Mouse (Mus musculus) forebrain, embryonic 10.5 days (tissue): Measurements from ENCODE around the gene Irak2. TPM values are rescaled to one million over a fixed set of nuclear protein-coding genes. Genes with fewer than 3 reads are reported as not detected.

Experiments used
- DNase-seq: peaks from one replicate; pipeline ENCODE4 v3.0.0-alpha.2; 2017; ENCODE audit warnings: low spot score; ENCODE audit errors: extremely low spot score
- H3K27ac ChIP-seq: fragments of 300-500 bp; sonication (generic); 2 replicates; pipeline ENCODE4 v1.5.1; 2016; ENCODE audit warnings: mild to moderate bottlenecking
- H3K27me3 ChIP-seq: fragments of 300-500 bp; sonication (generic); 2 replicates; pipeline ENCODE4 v1.6.1; 2016; ENCODE audit warnings: mild to moderate bottlenecking; ENCODE audit not compliant: poor library complexity, severe bottlenecking
- H3K36me3 ChIP-seq: fragments of 300-500 bp; sonication (generic); replicated peaks from 2 replicates; pipeline ENCODE4 v1.6.1; 2016; ENCODE audit warnings: mild to moderate bottlenecking, moderate library complexity
- H3K4me1 ChIP-seq: fragments of 300-500 bp; sonication (generic); 2 replicates; pipeline ENCODE4 v1.6.1; 2016
- H3K4me3 ChIP-seq: fragments of 300-500 bp; sonication (generic); 2 replicates; pipeline ENCODE4 v1.5.1; 2016; ENCODE audit warnings: mild to moderate bottlenecking, moderate library complexity
- H3K9me3 ChIP-seq: fragments of 300-500 bp; sonication (generic); 2 replicates; pipeline ENCODE4 v1.6.1; 2016; ENCODE audit warnings: mild to moderate bottlenecking, moderate library complexity
- WGBS: fragments of 180-500 bp; shearing (Covaris S2); methylation state at CpG from one replicate; pipeline ENCODE4 v1.1.7; 2016; 5-methylcytosine and 5-hydroxymethylcytosine counted together
- polyA plus RNA-seq: library from polyadenylated mRNA; unstranded; fragments of >200 nt; fragmentation: Nextera tagmentation; extraction: Ambion mirVana; gene quantifications from 2 replicates; pipeline ENCODE4 v1.2.1, GENCODE M21; 2016

Gene Irak2
- 3.8 and 3.9 TPM in 2 replicates for polyA plus RNA-seq

DNA sequence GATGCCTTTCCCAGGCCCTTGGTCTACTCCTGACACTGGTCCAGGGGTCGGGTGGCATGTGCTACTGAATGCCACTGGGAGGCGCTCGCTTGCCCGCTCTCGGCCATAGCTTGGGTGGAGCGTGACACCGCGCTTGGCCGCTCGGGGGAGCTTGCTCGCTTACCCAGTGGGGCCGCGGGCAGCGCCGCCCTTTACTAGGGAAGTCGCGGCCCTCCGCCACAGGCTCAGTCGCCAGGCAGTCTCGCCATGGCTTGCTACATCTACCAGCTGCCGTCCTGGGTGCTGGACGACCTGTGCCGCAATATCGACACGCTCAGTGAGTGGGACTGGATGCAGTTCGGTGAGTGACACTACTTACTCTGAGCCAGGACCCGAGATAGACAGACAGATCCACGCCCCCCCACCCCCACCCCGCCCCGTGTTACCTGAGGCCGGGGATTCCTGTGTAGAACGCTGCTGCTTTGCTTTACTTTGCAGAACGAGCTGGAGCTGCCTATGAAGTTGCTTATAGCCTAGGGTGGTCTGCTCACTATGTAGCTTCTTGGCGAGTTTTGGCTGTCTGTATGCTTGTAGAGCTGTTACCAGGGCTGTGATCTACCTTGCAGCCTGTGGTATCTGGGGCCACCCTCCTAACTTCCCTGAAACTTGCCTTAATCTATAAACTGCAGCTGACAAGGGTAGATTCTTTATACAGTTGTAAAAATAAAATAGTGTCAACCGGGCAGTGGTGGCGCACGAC lies at the start of gene Irak2:
Irak2 (plus strand) TSS at position 166 of the 739 bp plus-strand sequence.
- WGBS, result 8% methylated on average over 37 of the region's 37 CpGs
- peak within 1 kb of the TSS; percentile 81 for H3K27ac ChIP-seq
- peak; percentile 90 for DNase-seq

DNA sequence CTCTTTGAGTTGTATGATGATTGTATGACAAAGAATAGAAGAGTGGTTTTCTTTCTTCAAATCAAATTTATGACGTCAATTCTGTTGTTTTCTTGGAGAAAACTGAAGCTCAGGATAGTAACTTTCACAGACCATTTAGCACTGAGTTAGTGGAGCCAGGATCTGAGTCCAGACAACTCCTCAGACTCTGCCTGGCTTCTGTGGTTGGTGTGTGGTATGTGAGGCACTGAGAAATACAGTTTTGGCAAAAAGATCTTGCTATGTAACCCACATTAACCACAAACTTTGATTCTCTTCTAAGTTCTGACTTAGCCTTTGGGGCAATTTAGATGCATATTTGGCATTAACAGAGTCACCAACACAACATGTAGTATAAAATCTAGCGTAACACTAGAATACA lies 45.6 kb upstream of the Irak2 start:
- Histone ChIP-seq H3K9me3 (no peaks in the 10 kb centered on the region), H3K36me3 (peaks cover 57% of the 10 kb centered on the region), H3K27me3 (no peaks in the 10 kb centered on the region), H3K4me1 (no peaks in the 10 kb centered on the region), H3K27ac (no peak overlapping the region), H3K4me3 (no peak overlapping the region)
- WGBS, result 96% methylated on average over 2 of the region's 2 CpGs
- DNase-seq, result no peak

More for the DNA sequence above, at the start of gene Irak2:
- H3K4me1 ChIP-seq, result peaks cover 10% of the 10 kb centered on the region
- H3K4me3 ChIP-seq, result peak within 1 kb of the TSS; percentile 61
- H3K9me3 ChIP-seq, result no peaks in the 10 kb centered on the region
- no peaks in the 10 kb centered on the region for H3K27me3 ChIP-seq
- H3K36me3 ChIP-seq, result peaks cover 7% of the 10 kb centered on the region

DNA sequence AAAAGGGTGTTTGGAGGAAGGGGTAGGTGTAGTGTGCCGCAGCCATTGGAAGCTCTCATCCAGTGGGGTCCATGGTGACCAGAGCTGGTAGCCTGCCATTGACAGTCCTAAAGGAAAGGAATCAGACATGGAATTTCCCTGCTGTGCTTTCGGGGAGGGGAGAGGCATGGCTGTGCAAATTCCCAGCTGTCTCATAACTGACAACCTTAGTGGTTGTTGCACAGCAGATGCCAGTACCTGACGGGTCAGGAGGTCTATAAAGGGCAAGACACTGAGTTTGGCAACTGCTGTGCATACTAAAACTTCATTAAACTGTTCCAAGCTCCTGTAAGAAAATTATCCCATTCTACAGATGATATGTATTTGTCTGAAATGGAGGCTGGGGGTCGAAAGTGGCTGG lies 40.3 kb upstream of the Irak2 start:
- no peak for DNase-seq
- Histone ChIP-seq H3K4me1 (peaks cover 10% of the 10 kb centered on the region), H3K27me3 (no peaks in the 10 kb centered on the region), H3K9me3 (no peaks in the 10 kb centered on the region), H3K27ac (no peak overlapping the region), H3K36me3 (peaks cover 30% of the 10 kb centered on the region), H3K4me3 (no peak overlapping the region)
- 94% methylated on average over 4 of the region's 4 CpGs for WGBS

- H3K27me3 ChIP-seq, result no peaks in the 10 kb centered on the region
- 81% methylated on average over 5 of the region's 5 CpGs for WGBS
- peaks cover 21% of the 10 kb centered on the region for H3K36me3 ChIP-seq
- H3K4me3 ChIP-seq, result no peak overlapping the region
- 0 out of 2 replicates have a peak overlapping the region, but pooled peaks have one; percentile 76 for H3K27ac ChIP-seq
- no peak for DNase-seq
- H3K9me3 ChIP-seq, result no peaks in the 10 kb centered on the region
- peaks cover 10% of the 10 kb centered on the region for H3K4me1 ChIP-seq
Observed at GRCm38 (mm10) chr6:113599833-113600232, 38.4 kb upstream of the Irak2 start.

DNA sequence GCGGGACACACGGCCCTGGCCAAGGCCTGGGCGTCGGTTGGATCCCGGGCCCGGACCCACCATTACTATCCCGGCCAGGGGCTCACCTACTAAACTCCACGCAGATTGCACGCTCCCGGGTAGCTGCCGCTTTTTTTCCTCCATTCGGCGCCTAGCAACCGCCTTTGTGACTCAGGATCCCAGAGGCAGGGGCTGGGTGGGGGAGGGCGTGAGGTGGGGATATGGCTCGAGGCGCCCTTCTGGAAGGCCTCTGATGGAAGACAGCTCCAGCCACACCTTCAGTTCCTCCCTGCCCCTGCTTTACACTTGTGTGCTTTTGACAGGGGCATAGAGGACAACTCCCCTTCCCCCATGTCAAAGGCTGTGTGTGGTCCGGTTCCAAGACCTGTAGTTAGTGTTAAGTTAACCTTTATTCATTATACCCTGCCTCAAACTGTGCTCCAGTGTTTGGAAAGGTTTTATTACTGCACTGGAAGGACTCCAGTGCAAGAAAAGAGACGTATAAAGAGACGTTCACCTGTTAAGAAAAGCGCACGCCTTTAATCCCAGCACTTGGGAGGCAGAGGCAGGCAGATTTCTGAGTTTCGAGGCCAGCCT lies 37.6 kb upstream of the Irak2 start, which contains the start of gene Fancd2os:
Fancd2os (minus strand) TSS at position 173 of the 597 bp plus-strand sequence.
- H3K4me1 ChIP-seq, result peaks cover 15% of the 10 kb centered on the region
- H3K27me3 ChIP-seq, result no peaks in the 10 kb centered on the region
- H3K27ac ChIP-seq, result peak within 1 kb of the TSS; percentile 76
- H3K9me3 ChIP-seq, result no peaks in the 10 kb centered on the region
- 43% methylated on average over 23 of the region's 23 CpGs for WGBS
- no peak within 1 kb of the TSS; the same call in 1 of the 2 replicates for H3K4me3 ChIP-seq
- H3K36me3 ChIP-seq, result peaks cover 16% of the 10 kb centered on the region
- peak; percentile 44 for DNase-seq

GRCm38 (mm10) chr6:113602821-113603220 lies 35.4 kb upstream of the Irak2 start:
- no peaks in the 10 kb centered on the region for H3K27me3 ChIP-seq
- no peaks in the 10 kb centered on the region for H3K9me3 ChIP-seq
- H3K4me3 ChIP-seq, result no peak overlapping the region
- no peak overlapping the region for H3K27ac ChIP-seq
- H3K36me3 ChIP-seq, result peaks cover 20% of the 10 kb centered on the region
- peaks cover 27% of the 10 kb centered on the region for H3K4me1 ChIP-seq
- WGBS, result 95% methylated on average over 6 of the region's 6 CpGs
- no peak for DNase-seq

GRCm38 (mm10) chr6:113603993-113604392 lies 34.3 kb upstream of the Irak2 start:
- Histone ChIP-seq H3K4me3 (peak overlapping the region; percentile 94), H3K4me1 (peaks cover 27% of the 10 kb centered on the region), H3K27ac (peak overlapping the region; percentile 94), H3K36me3 (peaks cover 30% of the 10 kb centered on the region), H3K27me3 (no peaks in the 10 kb centered on the region), H3K9me3 (no peaks in the 10 kb centered on the region)
- no peak for DNase-seq
- 53% methylated on average over 12 of the region's 12 CpGs for WGBS

GRCm38 (mm10) chr6:113604432-113605223 lies 33.6 kb upstream of the Irak2 start, which contains the start of gene Brk1:
Gene Brk1 (plus strand): TSS chr6:113604772.
- WGBS, result under 1% methylated on average over 65 of the region's 65 CpGs
- peak; percentile 83 for DNase-seq
- Histone ChIP-seq H3K4me1 (peaks cover 27% of the 10 kb centered on the region), H3K4me3 (peak within 1 kb of the TSS; percentile 94), H3K27ac (peak within 1 kb of the TSS; percentile 94), H3K36me3 (peaks cover 37% of the 10 kb centered on the region), H3K9me3 (no peaks in the 10 kb centered on the region), H3K27me3 (no peaks in the 10 kb centered on the region)

DNA sequence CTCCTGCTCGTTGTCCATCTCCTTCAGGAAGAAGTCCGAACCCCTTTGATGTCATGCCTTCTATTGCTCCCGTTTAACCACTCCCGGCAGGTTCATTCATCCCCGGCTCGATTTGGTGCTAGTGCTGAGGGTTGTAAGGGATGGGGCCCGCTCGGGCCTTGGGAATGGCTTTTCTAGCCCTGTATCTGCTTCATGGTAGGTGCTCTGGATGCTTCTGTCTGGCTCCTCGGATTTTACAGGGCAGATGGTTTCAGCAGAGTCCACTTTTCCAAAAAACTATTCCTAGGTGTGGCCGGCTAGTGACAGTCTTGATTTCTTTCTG lies 33.1 kb upstream of the Irak2 start:
- Histone ChIP-seq H3K27ac (peak overlapping the region; percentile 94), H3K4me3 (peak overlapping the region; percentile 94), H3K27me3 (no peaks in the 10 kb centered on the region), H3K9me3 (no peaks in the 10 kb centered on the region), H3K36me3 (peaks cover 42% of the 10 kb centered on the region), H3K4me1 (peaks cover 25% of the 10 kb centered on the region)
- 7% methylated on average over 10 of the region's 10 CpGs for WGBS
- DNase-seq, result no peak

DNA sequence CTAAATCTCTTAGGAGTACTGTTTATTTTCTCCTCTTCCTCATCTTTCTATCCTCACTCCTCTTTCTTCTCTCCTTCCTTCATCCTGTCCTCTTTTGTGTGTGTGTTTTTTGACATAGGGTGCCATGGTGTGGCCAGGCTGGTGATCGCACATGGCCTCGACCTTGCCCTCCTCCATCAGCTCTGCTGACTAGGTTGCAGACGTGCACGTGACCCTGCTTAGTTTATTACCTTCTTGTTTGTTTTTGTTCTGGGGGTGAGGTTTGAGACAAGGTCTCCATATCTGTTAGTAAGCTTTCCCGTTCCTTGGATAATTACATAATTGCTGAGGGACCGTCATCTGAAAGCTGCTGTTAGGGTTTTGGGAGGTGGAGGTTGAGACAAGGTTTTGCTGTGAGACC lies 29.4 kb upstream of the Irak2 start:
- Histone ChIP-seq H3K36me3 (peaks cover 79% of the 10 kb centered on the region), H3K4me1 (peaks cover 17% of the 10 kb centered on the region), H3K4me3 (no peak overlapping the region), H3K27ac (no peak overlapping the region), H3K27me3 (no peaks in the 10 kb centered on the region), H3K9me3 (no peaks in the 10 kb centered on the region)
- no peak for DNase-seq
- WGBS, result 91% methylated on average over 6 of the region's 6 CpGs

DNA sequence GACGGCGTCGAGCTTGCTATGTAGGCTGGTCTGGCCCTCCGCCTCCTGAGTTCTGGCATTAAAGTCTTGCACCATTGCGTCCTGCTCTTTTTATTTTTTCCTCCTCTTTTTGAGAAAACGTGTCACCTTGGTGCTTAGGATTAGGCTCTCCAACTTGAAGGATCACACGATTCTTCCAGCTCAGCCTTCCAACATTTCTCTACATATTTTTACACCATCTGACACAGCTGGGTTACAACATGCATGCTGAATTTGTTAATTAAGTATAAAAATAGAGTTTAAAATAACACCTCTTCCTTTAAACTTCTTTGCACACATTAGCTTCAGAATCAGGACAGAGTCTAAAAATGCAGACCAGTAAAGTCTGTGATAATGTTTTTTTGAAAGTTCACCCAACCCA lies 29.0 kb upstream of the Irak2 start:
- H3K4me1 ChIP-seq, result peaks cover 17% of the 10 kb centered on the region
- no peaks in the 10 kb centered on the region for H3K9me3 ChIP-seq
- H3K27me3 ChIP-seq, result no peaks in the 10 kb centered on the region
- H3K27ac ChIP-seq, result no peak overlapping the region
- WGBS, result 96% methylated on average over 7 of the region's 7 CpGs
- peaks cover 83% of the 10 kb centered on the region for H3K36me3 ChIP-seq
- DNase-seq, result no peak
- no peak overlapping the region for H3K4me3 ChIP-seq

- Histone ChIP-seq H3K27ac (no peak overlapping the region), H3K4me1 (no peaks in the 10 kb centered on the region), H3K27me3 (no peaks in the 10 kb centered on the region), H3K4me3 (no peak overlapping the region), H3K9me3 (peaks cover 4% of the 10 kb centered on the region; the same call in 1 of the 2 replicates), H3K36me3 (peaks cover 100% of the 10 kb centered on the region)
- no peak for DNase-seq
- WGBS, result 94% methylated on average over 8 of the region's 8 CpGs
Observed at GRCm38 (mm10) chr6:113612258-113612969, 25.9 kb upstream of the Irak2 start.
